Mouse (Mus musculus) heart, adult 2 months (tissue): ENCODE data around the gene Gsta4. TPM values are rescaled to one million over a fixed set of nuclear protein-coding genes. Genes with fewer than 3 reads are reported as not detected.

Source experiments
- DNase-seq, 2 experiments: peaks; one replicate each; pipeline ENCODE4 v3.0.0; 2021
- H3K27ac ChIP-seq: fragments of 200-600 bp; 2 replicates; pipeline ENCODE4 v1.8.1; 2022
- H3K27me3 ChIP-seq: fragments of 200-500 bp; 2 replicates; pipeline ENCODE4 v1.6.1; 2012; ENCODE audit warnings: mild to moderate bottlenecking, low read length, inconsistent platforms, mixed read lengths; ENCODE audit not compliant: control insufficient read depth, insufficient read depth
- H3K36me3 ChIP-seq: fragments of 200-500 bp; 2 replicates; pipeline ENCODE4 v1.6.1; 2012; ENCODE audit warnings: low read length, inconsistent platforms; ENCODE audit not compliant: control insufficient read depth, insufficient read depth
- H3K4me1 ChIP-seq: fragments of 200-500 bp; 2 replicates; pipeline ENCODE4 v1.6.1; 2011; ENCODE audit warnings: low read length; ENCODE audit not compliant: control insufficient read depth, insufficient read depth
- H3K4me3 ChIP-seq: fragments of 200-600 bp; 2 replicates; pipeline ENCODE4 v1.8.1; 2022
- H3K79me2 ChIP-seq: fragments of 200-500 bp; replicated peaks from 2 replicates; pipeline ENCODE4 v1.6.1; 2012; ENCODE audit warnings: mild to moderate bottlenecking, inconsistent platforms, low read length, moderate library complexity, mixed read lengths; ENCODE audit not compliant: control insufficient read depth, insufficient read depth
- H3K9ac ChIP-seq: fragments of 200-500 bp; 2 replicates; pipeline ENCODE4 v1.6.1; 2012; ENCODE audit warnings: low read depth, mild to moderate bottlenecking, control low read depth, inconsistent platforms, low read length, mixed read lengths
- CTCF ChIP-seq: fragments of 200-600 bp; IDR thresholded peaks from 2 replicates; pipeline ENCODE4 v1.8.1; 2022; ENCODE audit warnings: antibody characterized with exemption, mild to moderate bottlenecking, moderate library complexity
- EP300 ChIP-seq: fragments of 200-500 bp; IDR thresholded peaks from 2 replicates; pipeline ENCODE4 v1.6.1; 2011; ENCODE audit warnings: low read depth, low read length, control low read depth; ENCODE audit not compliant: insufficient read depth
- POLR2A ChIP-seq: fragments of 200-500 bp; IDR thresholded peaks from 2 replicates; pipeline ENCODE4 v1.6.1; 2011; ENCODE audit warnings: mild to moderate bottlenecking, low read depth, low read length, control low read depth; ENCODE audit not compliant: insufficient read depth
- WGBS: fragments of 180-500 bp; shearing (Covaris S2); methylation state at CpG from one replicate; pipeline ENCODE4 v1.1.7; 2018; 5-methylcytosine and 5-hydroxymethylcytosine counted together
- intact Hi-C: fragments of 180-260 bp; cut with DNase I; formaldehyde crosslinking; loops from one replicate; pipeline ENCODE4 v1.15.1; 2025
- polyA plus RNA-seq: library from polyadenylated mRNA; depleted of rRNA; stranded (reverse); fragments of >200 nt; gene quantifications from 2 replicates; pipeline ENCODE4 v1.2.3, GENCODE M21; 2012
- total RNA-seq, 2 experiments: library from RNA; stranded (reverse); gene quantifications; 2 replicates each; pipeline ENCODE4 v1.2.3; 2021

Gene Gsta4
- total and polyA plus RNA-seq, 3 experiments, result 53.4 to 104 (median 100) TPM

DNA sequence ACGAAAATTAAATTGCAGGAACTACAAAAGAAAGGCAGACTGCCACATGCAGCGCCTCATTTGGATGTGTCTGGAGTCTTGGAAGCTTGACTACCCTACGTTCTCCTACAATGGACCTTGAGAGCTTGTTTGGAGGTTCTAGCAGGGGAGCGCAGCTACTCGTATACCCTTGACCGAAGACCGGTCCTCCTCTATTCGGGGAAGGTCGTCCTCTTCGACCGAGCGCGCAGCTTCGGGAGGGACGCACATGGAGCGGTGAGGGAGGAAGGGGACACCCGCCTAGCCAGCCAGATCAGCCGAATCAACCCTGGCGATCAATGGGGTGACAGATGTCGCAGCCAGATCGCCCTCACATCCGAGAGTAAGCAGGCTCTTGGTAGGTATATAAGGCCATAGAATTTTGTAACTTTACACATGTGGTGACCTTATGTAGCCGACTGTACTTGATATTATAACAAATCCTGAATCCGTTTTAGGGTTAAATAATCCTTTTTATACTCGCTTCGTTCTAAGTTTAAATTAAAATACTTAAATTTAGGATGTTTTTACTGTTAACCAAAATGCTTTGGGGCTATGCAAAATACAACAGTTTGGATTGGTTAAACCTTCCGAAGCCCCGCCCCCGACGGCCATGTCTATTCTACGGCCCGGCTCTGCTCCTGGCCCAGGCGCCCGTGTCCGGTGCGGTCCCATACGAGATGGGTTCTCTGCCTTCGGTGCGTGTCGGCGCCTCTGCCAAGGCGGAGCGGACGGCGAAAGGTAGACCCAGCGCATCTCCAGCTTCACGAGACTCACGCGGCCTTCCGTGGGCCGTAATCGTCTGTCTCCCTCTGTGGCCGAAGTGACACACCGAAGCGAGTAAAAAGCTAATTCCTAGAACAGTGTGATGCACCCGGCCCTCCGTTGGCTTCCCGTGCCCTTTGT, 7.0 kb upstream of the Gsta4 start:
- intact Hi-C loops, result loop anchor here (1.0 to 10.0 kb wide), 3 partner anchors 17 to 261 kb away; partner anchors contain the start of gene Elovl5

GRCm38 (mm10) chr9:78176201-78176727, 6.3 kb upstream of the Gsta4 start:
- Histone ChIP-seq H3K79me2 (no peaks in the 10 kb centered on the region), H3K27ac (peak overlapping the region; percentile 93), H3K27me3 (no peaks in the 10 kb centered on the region), H3K4me1 (no peaks in the 10 kb centered on the region; the same call in 1 of the 2 replicates), H3K9ac (peak overlapping the region; percentile 95), H3K4me3 (peak overlapping the region; percentile 56), H3K36me3 (peaks cover 3% of the 10 kb centered on the region; the same call in 1 of the 2 replicates)
- no peak for TF ChIP-seq POLR2A
- TF ChIP-seq EP300, result peak; percentile 68
- peak; percentile 74 for TF ChIP-seq CTCF
- WGBS, result 1% methylated on average over 22 of the region's 22 CpGs
- DNase-seq, result peak; percentile 66 to 69
- intact Hi-C loops, result loop anchor here (2.0 to 10.0 kb wide), 2 partner anchors 17 to 261 kb away; partner anchors contain the start of gene Elovl5

More for the DNA sequence above, 7.0 kb upstream of the Gsta4 start:
- Histone ChIP-seq H3K27ac (peak overlapping the region; percentile 93), H3K4me1 (no peaks in the 10 kb centered on the region; the same call in 1 of the 2 replicates), H3K4me3 (peak overlapping the region; percentile 56), H3K9ac (peak overlapping the region; percentile 95), H3K27me3 (no peaks in the 10 kb centered on the region), H3K36me3 (peaks cover 3% of the 10 kb centered on the region; the same call in 1 of the 2 replicates), H3K79me2 (no peaks in the 10 kb centered on the region)
- peak; percentile 95 for DNase-seq
- TF ChIP-seq CTCF, result no peak
- peak; percentile 96 for TF ChIP-seq EP300
- peak; percentile 98 for TF ChIP-seq POLR2A
- under 1% methylated on average over 55 of the region's 58 CpGs for WGBS

GRCm38 (mm10) chr9:78176831-78177230, 5.7 kb upstream of the Gsta4 start:
- WGBS, result 26% methylated on average over 7 of the region's 7 CpGs
- H3K9ac ChIP-seq, result peak overlapping the region; percentile 21
- 0 out of 2 replicates have a peak, but pooled peaks have one; percentile 44 for TF ChIP-seq EP300
- no peak for TF ChIP-seq CTCF
- no peaks in the 10 kb centered on the region for H3K27me3 ChIP-seq
- no peaks in the 10 kb centered on the region; the same call in 1 of the 2 replicates for H3K4me1 ChIP-seq
- H3K79me2 ChIP-seq, result no peaks in the 10 kb centered on the region
- peak overlapping the region; percentile 93 for H3K27ac ChIP-seq
- intact Hi-C loops, result loop anchor here (2.0 to 10.0 kb wide), 2 partner anchors 16 to 262 kb away; partner anchors contain the start of gene Elovl5
- H3K4me3 ChIP-seq, result peak overlapping the region; percentile 56
- H3K36me3 ChIP-seq, result peaks cover 3% of the 10 kb centered on the region; the same call in 1 of the 2 replicates
- peak in 1 of 2 experiments; percentile 31 for DNase-seq

- 82% methylated on average over 5 of the region's 5 CpGs for WGBS
- Histone ChIP-seq H3K27me3 (no peaks in the 10 kb centered on the region), H3K36me3 (peaks cover 3% of the 10 kb centered on the region; the same call in 1 of the 2 replicates), H3K4me3 (no peak overlapping the region), H3K9ac (no peak overlapping the region), H3K79me2 (no peaks in the 10 kb centered on the region), H3K4me1 (no peaks in the 10 kb centered on the region; the same call in 1 of the 2 replicates), H3K27ac (no peak overlapping the region)
- TF ChIP-seq CTCF (no peak), POLR2A (no peak), EP300 (no peak)
- no peak for DNase-seq
- intact Hi-C loops, result loop anchor here (10.0 kb wide), 1 partner anchor 263 kb away; the partner anchor contains the start of gene Elovl5
Observed at GRCm38 (mm10) chr9:78178197-78178596, 4.4 kb upstream of the Gsta4 start.

- intact Hi-C loops, result loop anchor here (10.0 kb wide), 1 partner anchor 264 kb away; the partner anchor contains the start of gene Elovl5
- 78% methylated on average over 2 of the region's 2 CpGs for WGBS
- TF ChIP-seq EP300 (no peak), CTCF (peak; percentile 32)
Observed at GRCm38 (mm10) chr9:78179071-78179470, 3.5 kb upstream of the Gsta4 start.

More at GRCm38 (mm10) chr9:78179071-78179470, 3.5 kb upstream of the Gsta4 start:
- Histone ChIP-seq H3K9ac (no peak overlapping the region), H3K4me1 (no peaks in the 10 kb centered on the region; the same call in 1 of the 2 replicates), H3K4me3 (no peak overlapping the region), H3K79me2 (no peaks in the 10 kb centered on the region), H3K27ac (no peak overlapping the region), H3K36me3 (peaks cover 3% of the 10 kb centered on the region; the same call in 1 of the 2 replicates), H3K27me3 (no peaks in the 10 kb centered on the region)
- no peak for DNase-seq
